ENCODE assay signal across 29 mouse cellular contexts in the genomic region with DNA sequence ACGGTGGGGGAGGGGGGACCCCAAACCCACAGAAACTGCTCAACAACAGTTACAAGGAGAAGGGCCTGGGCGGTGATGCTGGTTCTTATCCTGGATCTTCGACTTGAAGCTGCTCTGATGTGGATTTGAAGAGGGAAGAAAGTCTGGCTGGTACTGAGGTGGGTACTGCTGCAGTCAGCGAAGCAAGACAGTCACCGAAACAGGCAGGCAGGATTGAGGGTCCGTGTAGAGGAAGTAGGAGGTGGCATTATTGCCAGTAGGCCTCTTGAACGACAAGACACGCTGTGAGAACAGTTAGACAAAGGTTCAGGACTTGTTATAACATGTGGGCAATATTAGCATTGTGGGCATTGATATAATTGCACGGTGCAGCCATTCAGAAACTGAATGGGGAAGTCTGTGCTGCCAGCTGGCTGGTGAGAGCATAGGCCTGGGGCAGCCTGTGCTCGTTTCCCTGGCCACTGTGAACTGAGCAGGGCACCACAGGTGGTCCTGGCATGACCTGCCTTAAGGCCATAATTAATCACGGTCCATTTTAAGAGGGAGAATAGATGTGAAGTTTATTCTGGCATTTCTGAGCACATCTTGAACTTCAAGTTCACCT. TPM values are rescaled to one million over a fixed set of nuclear protein-coding genes. Genes with fewer than 3 reads are reported as not detected.
A peak's percentile ranks its signal among the peaks of the same experiment; 100 is the strongest.
DNase-seq lines count a peak whose midpoint lies in the region; ATAC-seq and TF ChIP-seq lines count a peak whose summit lies in the region.
"Had no signal": no experiment of that assay in that cellular context is flagged by ENCODE, and none has a peak within 500 bp of the region (broad histone marks: within the 10 kb centered on the region; RNA-seq: fewer than 3 reads in every experiment).

No protein-coding gene starts in this region.

- no peaks in the 10 kb centered on the region for H3K27me3 ChIP-seq in hindbrain, postnatal 0 days (ENCODE audit: insufficient read depth, low read length)
- no peaks in the 10 kb centered on the region for H3K27me3 ChIP-seq in hindbrain, embryonic 10.5 days (ENCODE audit: insufficient read depth, poor library complexity, severe bottlenecking)
- no peaks in the 10 kb centered on the region for H3K27me3 ChIP-seq in forebrain, embryonic 13.5 days
- no peaks in the 10 kb centered on the region for H3K27me3 ChIP-seq in liver, postnatal 0 days (ENCODE audit: insufficient read depth, low read length)
- no peaks in the 10 kb centered on the region for H3K27me3 ChIP-seq in lung, postnatal 0 days (replicated peaks; ENCODE audit: insufficient read depth, low read length)
- H3K27me3 ChIP-seq: heart, embryonic 15.5 days had no signal

- no peak overlapping the region for H3K9ac ChIP-seq in hindbrain, postnatal 0 days (replicated peaks; ENCODE audit: low read length)
- no peak overlapping the region for H3K9ac ChIP-seq in forebrain, embryonic 13.5 days
- no peak overlapping the region for H3K9ac ChIP-seq in liver, postnatal 0 days (replicated peaks)
- H3K9ac ChIP-seq in lung, postnatal 0 days (replicated peaks; ENCODE audit: low read depth): no peak overlapping the region
- H3K9ac ChIP-seq: heart, embryonic 15.5 days had no signal

- no peak overlapping the region for H3K4me3 ChIP-seq in hindbrain, postnatal 0 days (ENCODE audit: low read length)
- H3K4me3 ChIP-seq in hindbrain, embryonic 10.5 days: no peak overlapping the region
- H3K4me3 ChIP-seq in forebrain, embryonic 13.5 days: no peak overlapping the region
- H3K4me3 ChIP-seq in liver, postnatal 0 days (ENCODE audit: low read depth, low read length): no peak overlapping the region
- H3K4me3 ChIP-seq in lung, postnatal 0 days (ENCODE audit: low read depth, low read length): no peak overlapping the region
- H3K4me3 ChIP-seq: gastrocnemius, adult 2 months; heart, adult 2 months; heart, embryonic 15.5 days; layer of hippocampus, adult 2 months; midbrain, embryonic 10.5 days had no signal

- H3K9me3 ChIP-seq in hindbrain, postnatal 0 days (ENCODE audit: low read length): no peaks in the 10 kb centered on the region
- no peaks in the 10 kb centered on the region for H3K9me3 ChIP-seq in hindbrain, embryonic 10.5 days
- no peaks in the 10 kb centered on the region for H3K9me3 ChIP-seq in forebrain, embryonic 13.5 days (replicated peaks)
- H3K9me3 ChIP-seq in liver, postnatal 0 days (ENCODE audit: low read length): no peaks in the 10 kb centered on the region
- no peaks in the 10 kb centered on the region for H3K9me3 ChIP-seq in lung, postnatal 0 days (ENCODE audit: low read length)
- H3K9me3 ChIP-seq: heart, embryonic 15.5 days; midbrain, embryonic 10.5 days had no signal

- no peak overlapping the region for H3K27ac ChIP-seq in hindbrain, postnatal 0 days
- H3K27ac ChIP-seq in hindbrain, embryonic 10.5 days: no peak overlapping the region
- H3K27ac ChIP-seq in forebrain, embryonic 13.5 days: no peak overlapping the region
- no peak overlapping the region for H3K27ac ChIP-seq in liver, postnatal 0 days (ENCODE audit: low read depth)
- no peak overlapping the region for H3K27ac ChIP-seq in lung, postnatal 0 days (ENCODE audit: low read length)
- H3K27ac ChIP-seq: gastrocnemius, adult 2 months; heart, adult 2 months; heart, embryonic 15.5 days; layer of hippocampus, adult 2 months; midbrain, embryonic 10.5 days had no signal

- no peak overlapping the region for H3K4me2 ChIP-seq in hindbrain, postnatal 0 days (ENCODE audit: low read depth, low read length)
- no peak overlapping the region for H3K4me2 ChIP-seq in forebrain, embryonic 13.5 days
- no peak overlapping the region for H3K4me2 ChIP-seq in liver, postnatal 0 days (ENCODE audit: low read depth, low read length)
- H3K4me2 ChIP-seq in lung, postnatal 0 days (replicated peaks; ENCODE audit: low read depth, low read length): no peak overlapping the region
- H3K4me2 ChIP-seq: heart, embryonic 15.5 days had no signal

- 59% methylated on average over 11 of the region's 11 CpGs for WGBS in hindbrain, postnatal 0 days
- 83% methylated on average over 11 of the region's 11 CpGs for WGBS in hindbrain, embryonic 10.5 days
- WGBS in forebrain, embryonic 13.5 days: 58% methylated on average over 11 of the region's 11 CpGs
- WGBS in liver, postnatal 0 days (ENCODE audit: insufficient replicate concordance): 68% methylated on average over 11 of the region's 11 CpGs
- WGBS in lung, postnatal 0 days: 69% methylated on average over 11 of the region's 11 CpGs

- no peak for TF ChIP-seq EP300 in liver, postnatal 0 days (IDR thresholded peaks at IDR 0.05; ENCODE audit: low read depth)
- TF ChIP-seq EP300 in lung, postnatal 0 days (IDR thresholded peaks at IDR 0.05): no peak

- no peak for TF ChIP-seq CTCF in hindbrain, postnatal 0 days (IDR thresholded peaks at IDR 0.05; ENCODE audit: low read depth)
- no peak for TF ChIP-seq CTCF in liver, postnatal 0 days (IDR thresholded peaks at IDR 0.05; ENCODE audit: low read depth)
- no peak for TF ChIP-seq CTCF in lung, postnatal 0 days (IDR thresholded peaks at IDR 0.05)

- 0 out of 2 replicates have a peak, but pooled peaks cover 3% of the 10 kb centered on the region for H3K4me1 ChIP-seq in hindbrain, postnatal 0 days (ENCODE audit: insufficient read depth, low read length)
- H3K4me1 ChIP-seq in hindbrain, embryonic 10.5 days (replicated peaks): no peaks in the 10 kb centered on the region
- H3K4me1 ChIP-seq in forebrain, embryonic 13.5 days: peaks cover 5% of the 10 kb centered on the region; the same call in 1 of the 2 replicates
- H3K4me1 ChIP-seq in liver, postnatal 0 days (ENCODE audit: insufficient read depth): peaks cover 5% of the 10 kb centered on the region; the same call in 1 of the 2 replicates
- H3K4me1 ChIP-seq in lung, postnatal 0 days (ENCODE audit: insufficient read depth, low read depth, low read length): no peaks in the 10 kb centered on the region
- H3K4me1 ChIP-seq: heart, embryonic 15.5 days; midbrain, embryonic 10.5 days had no signal

- peak; percentile 25 for DNase-seq in hindbrain, postnatal 0 days (ENCODE audit: low spot score)
- no peak for DNase-seq in hindbrain, embryonic 10.5 days (ENCODE audit: low spot score)
- DNase-seq in spleen, postnatal 10 days (ENCODE audit: low spot score in 2 of 2): no peak
- DNase-seq in liver, postnatal 0 days: no peak
- DNase-seq in lung, postnatal 0 days (ENCODE audit: low spot score): no peak
- DNase-seq: adrenal gland, postnatal 14 days; cerebellum, adult 11-12 months; gastrocnemius, adult 2 months; heart, adult 2 months; kidney, adult 2 months; kidney, postnatal 10 days; layer of hippocampus, postnatal 36 days; right cerebral cortex, postnatal 14 days; spleen, adult 18-20 months; thymus, adult 2 months had no signal

- no peaks in the 10 kb centered on the region for H3K36me3 ChIP-seq in hindbrain, postnatal 0 days (ENCODE audit: insufficient read depth, low read length)
- no peaks in the 10 kb centered on the region for H3K36me3 ChIP-seq in hindbrain, embryonic 10.5 days
- H3K36me3 ChIP-seq in forebrain, embryonic 13.5 days (ENCODE audit: poor library complexity, severe bottlenecking): no peaks in the 10 kb centered on the region
- no peaks in the 10 kb centered on the region for H3K36me3 ChIP-seq in liver, postnatal 0 days (replicated peaks; ENCODE audit: insufficient read depth, low read length)
- no peaks in the 10 kb centered on the region for H3K36me3 ChIP-seq in lung, postnatal 0 days (ENCODE audit: insufficient read depth, low read length)
- H3K36me3 ChIP-seq: heart, embryonic 15.5 days; midbrain, embryonic 10.5 days had no signal

- ATAC-seq in hindbrain, postnatal 0 days: peak; percentile 74
- peak; percentile 26; the same call in 1 of the 2 replicates for ATAC-seq in common myeloid progenitor, adult 5-6 weeks (replicated peaks; ENCODE audit: low read depth, poor library complexity, severe bottlenecking)
- peak; percentile 72; the same call in 1 of the 2 replicates for ATAC-seq in forebrain, embryonic 13.5 days
- ATAC-seq in megakaryocyte, adult 5-6 weeks (ENCODE audit: poor library complexity, severe bottlenecking): peak; percentile 27; the same call in 1 of the 2 replicates
- no peak for ATAC-seq in liver, postnatal 0 days
- no peak for ATAC-seq in lung, postnatal 0 days
- ATAC-seq: inflammation-experienced regulatory T-cells, adult 6 months; Patski had no signal

RNA-seq across cellular contexts. Expression of a gene that starts 4.3 kb away (rescaled TPM):
- 0.79 and 1.6 TPM in 2 replicates for total RNA-seq in hindbrain, postnatal 0 days (2014; rRNA removed)
- polyA plus RNA-seq in hindbrain, postnatal 0 days (2015; fragmentation: Nextera tagmentation; extraction: Ambion mirVana): 13.2 and 13.8 TPM in 2 replicates
- polyA plus RNA-seq in hindbrain, embryonic 10.5 days (2016; fragmentation: Nextera tagmentation; extraction: Ambion mirVana): 0.04 TPM in 1 of 2 replicates, not detected in the other
- total RNA-seq in common myeloid progenitor, adult 5-6 weeks (2017): not detected in 2 replicates
- 2.2 and 2.6 TPM in 2 replicates for polyA plus RNA-seq in forebrain, embryonic 13.5 days (2015; fragmentation: Nextera tagmentation; extraction: Ambion mirVana)
- total RNA-seq in megakaryocyte, adult 5-6 weeks (2015): not detected in 2 replicates
- not detected in 2 replicates for total RNA-seq in megakaryocyte, adult 5-6 weeks (2017)
- polyA plus RNA-seq in liver, postnatal 0 days (2015; fragmentation: Nextera tagmentation; extraction: Ambion mirVana): 29.7 and 30.6 TPM in 2 replicates
- polyA plus RNA-seq in lung, postnatal 0 days (2015; fragmentation: Nextera tagmentation; extraction: Ambion mirVana): 10.1 and 10.8 TPM in 2 replicates
- total RNA-seq: gastrocnemius, adult 2 months; heart, adult 2 months; hematopoietic stem cell, adult 5-6 weeks had no signal
- polyA plus RNA-seq: inflammation-experienced regulatory T-cells, adult 6 months; kidney, adult 2 months; midbrain, embryonic 10.5 days; urinary bladder, adult 2 months had no signal

RNA-seq across cellular contexts. Expression of a gene that starts 37.6 kb away (rescaled TPM):
- not detected in 2 replicates for total RNA-seq in hindbrain, postnatal 0 days (2014; rRNA removed)
- polyA plus RNA-seq in hindbrain, postnatal 0 days (2015; fragmentation: Nextera tagmentation; extraction: Ambion mirVana): not detected in 2 replicates
- not detected in 2 replicates for polyA plus RNA-seq in hindbrain, embryonic 10.5 days (2016; fragmentation: Nextera tagmentation; extraction: Ambion mirVana)
- not detected in 2 replicates for total RNA-seq in common myeloid progenitor, adult 5-6 weeks (2017)
- polyA plus RNA-seq in forebrain, embryonic 13.5 days (2015; fragmentation: Nextera tagmentation; extraction: Ambion mirVana): not detected in 2 replicates
- total RNA-seq in megakaryocyte, adult 5-6 weeks (2015): 1.8 and 2.8 TPM in 2 replicates
- 0.81 and 2.6 TPM in 2 replicates for total RNA-seq in megakaryocyte, adult 5-6 weeks (2017)
- polyA plus RNA-seq in liver, postnatal 0 days (2015; fragmentation: Nextera tagmentation; extraction: Ambion mirVana): 0.15 and 0.36 TPM in 2 replicates
- polyA plus RNA-seq in lung, postnatal 0 days (2015; fragmentation: Nextera tagmentation; extraction: Ambion mirVana): not detected in 2 replicates
- total RNA-seq: adrenal gland, postnatal 14 days; gastrocnemius, adult 2 months; heart, adult 2 months; layer of hippocampus, adult 2 months; layer of hippocampus, postnatal 36 days; left cerebral cortex, postnatal 25 days; liver, adult 2 months had no signal
- polyA plus RNA-seq: cortical plate, adult 2 months; heart, embryonic 15.5 days; liver, adult 2 months; midbrain, embryonic 10.5 days; Patski; stomach, embryonic 16.5 days had no signal

RNA-seq across cellular contexts. Expression of a gene that starts 59.2 kb away (rescaled TPM):
- 0.14 TPM in 1 of 2 replicates, not detected in the other for total RNA-seq in hindbrain, postnatal 0 days (2014; rRNA removed)
- polyA plus RNA-seq in hindbrain, postnatal 0 days (2015; fragmentation: Nextera tagmentation; extraction: Ambion mirVana): 0.03 and 0.18 TPM in 2 replicates
- polyA plus RNA-seq in hindbrain, embryonic 10.5 days (2016; fragmentation: Nextera tagmentation; extraction: Ambion mirVana): not detected in 2 replicates
- total RNA-seq in common myeloid progenitor, adult 5-6 weeks (2017): not detected in 2 replicates
- 0.43 TPM in 1 of 2 replicates, not detected in the other for polyA plus RNA-seq in forebrain, embryonic 13.5 days (2015; fragmentation: Nextera tagmentation; extraction: Ambion mirVana)
- total RNA-seq in megakaryocyte, adult 5-6 weeks (2015): not detected in 2 replicates
- not detected in 2 replicates for total RNA-seq in megakaryocyte, adult 5-6 weeks (2017)
- 1,244 and 1,400 TPM in 2 replicates for polyA plus RNA-seq in liver, postnatal 0 days (2015; fragmentation: Nextera tagmentation; extraction: Ambion mirVana)
- polyA plus RNA-seq in lung, postnatal 0 days (2015; fragmentation: Nextera tagmentation; extraction: Ambion mirVana): 0.14 and 0.35 TPM in 2 replicates
- total RNA-seq: gastrocnemius, adult 2 months; hematopoietic stem cell, adult 5-6 weeks; layer of hippocampus, adult 2 months; layer of hippocampus, postnatal 36 days; left cerebral cortex, postnatal 25 days had no signal
- polyA plus RNA-seq: cortical plate, adult 2 months; inflammation-experienced regulatory T-cells, adult 6 months; midbrain, embryonic 10.5 days; urinary bladder, adult 2 months had no signal

Comparison
In these comparisons a context has a peak if more than half of its experiments do, and no peak if none do; other contexts are left out.
1. ATAC-seq: peak in hindbrain, postnatal 0 days (single experiment), common myeloid progenitor, adult 5-6 weeks (single experiment), forebrain, embryonic 13.5 days (single experiment) and megakaryocyte, adult 5-6 weeks (single experiment); none in liver, postnatal 0 days (single experiment) and lung, postnatal 0 days (single experiment).
2. RNA of a gene that starts 59.2 kb away (polyA plus RNA-seq): 1,244 to 1,400 TPM in liver, postnatal 0 days; 0.14 to 0.35 TPM in lung, postnatal 0 days, 0.03 to 0.18 TPM in hindbrain, postnatal 0 days, 0.43 TPM in forebrain, embryonic 13.5 days and not detected in hindbrain, embryonic 10.5 days; every median in the first group is over 100 times any median in the second.